Mouse (Mus musculus): ENCODE measurements at regions not wholly inside any gene's neighbourhood (a gene's known extent, or its start where the extent isn't known, plus 50 kb on each side); places are given as distances from the start of the nearest gene placed in this dataset.
A peak's percentile ranks its signal among the peaks of the same experiment; 100 is the strongest.

DNA sequence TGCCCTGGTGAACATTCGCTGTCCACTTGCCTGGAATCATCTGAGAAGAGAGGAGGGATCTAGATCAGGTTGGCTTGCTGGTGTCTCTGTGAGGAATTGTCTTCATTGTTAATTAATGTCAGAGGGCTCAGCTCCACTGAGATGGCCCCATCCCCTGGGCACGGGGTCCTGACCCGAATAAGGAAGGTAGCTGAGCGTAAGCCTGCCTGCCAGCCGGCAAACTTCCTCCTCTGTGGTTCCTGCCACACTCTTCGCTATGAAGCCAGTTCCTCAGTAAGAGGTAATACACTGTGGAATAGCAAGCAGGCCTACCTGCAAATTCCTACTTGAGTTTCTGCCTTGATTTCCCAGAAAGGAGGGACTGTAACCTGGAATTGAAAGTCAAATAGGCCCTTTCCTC is 87.3 kb upstream of the Smyd2 start:
- no peak for ATAC-seq
- 88% methylated on average over 6 of the region's 6 CpGs for WGBS
- no peak for DNase-seq (ENCODE audit: low spot score)

DNA sequence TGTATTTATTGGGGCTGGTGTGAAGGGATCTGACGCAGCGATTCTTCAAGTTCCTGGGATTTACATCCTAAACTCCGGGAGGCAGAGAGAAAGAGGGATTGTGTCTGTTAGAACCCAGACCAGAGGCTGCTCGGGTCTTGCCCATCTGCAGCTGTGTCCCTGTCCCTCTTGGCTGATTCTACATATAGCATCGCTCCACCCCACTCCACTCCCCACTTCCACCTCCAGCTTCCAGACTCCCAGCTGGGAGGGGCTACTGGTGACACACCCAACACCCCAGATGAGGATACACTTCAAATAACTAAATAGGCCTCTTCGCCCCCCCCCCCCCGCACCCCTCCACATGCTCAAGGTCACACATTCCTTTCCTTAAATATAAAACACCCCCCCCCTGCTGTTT is 85.1 kb upstream of the Smyd2 start:
- no peaks in the 10 kb centered on the region for H3K27me3 ChIP-seq (replicated peaks; ENCODE audit: control insufficient read depth, insufficient read depth, low read length)
- no peak overlapping the region for H3K27ac ChIP-seq (ENCODE audit: low read depth, low read length)
- H3K4me1 ChIP-seq (ENCODE audit: control insufficient read depth, insufficient read depth, low read length), result peaks cover 4% of the 10 kb centered on the region; the same call in 1 of the 2 replicates
- no peak overlapping the region for H3K4me3 ChIP-seq (ENCODE audit: low read depth, low read length)
- ATAC-seq (no peak), DNase-seq (ENCODE audit: low spot score) (no peak)
- no peaks in the 10 kb centered on the region for H3K36me3 ChIP-seq (ENCODE audit: control insufficient read depth, insufficient read depth, low read length)
- no peaks in the 10 kb centered on the region for H3K9me3 ChIP-seq (replicated peaks; ENCODE audit: control insufficient read depth, low read length)
- H3K9ac ChIP-seq (ENCODE audit: low read length), result no peak overlapping the region
- no peak overlapping the region for H3K4me2 ChIP-seq (ENCODE audit: low read length)
- 64% methylated on average over 7 of the region's 7 CpGs for WGBS

More for the DNA sequence above, 87.3 kb upstream of the Smyd2 start:
- Histone ChIP-seq H3K27me3 (replicated peaks; ENCODE audit: control insufficient read depth, insufficient read depth, low read length) (no peaks in the 10 kb centered on the region), H3K9me3 (replicated peaks; ENCODE audit: control insufficient read depth, low read length) (no peaks in the 10 kb centered on the region), H3K4me1 (ENCODE audit: control insufficient read depth, insufficient read depth, low read length) (peaks cover 4% of the 10 kb centered on the region; the same call in 1 of the 2 replicates), H3K9ac (ENCODE audit: low read length) (no peak overlapping the region), H3K27ac (ENCODE audit: low read depth, low read length) (no peak overlapping the region), H3K4me2 (ENCODE audit: low read length) (no peak overlapping the region), H3K36me3 (ENCODE audit: control insufficient read depth, insufficient read depth, low read length) (no peaks in the 10 kb centered on the region), H3K4me3 (ENCODE audit: low read depth, low read length) (no peak overlapping the region)

DNA sequence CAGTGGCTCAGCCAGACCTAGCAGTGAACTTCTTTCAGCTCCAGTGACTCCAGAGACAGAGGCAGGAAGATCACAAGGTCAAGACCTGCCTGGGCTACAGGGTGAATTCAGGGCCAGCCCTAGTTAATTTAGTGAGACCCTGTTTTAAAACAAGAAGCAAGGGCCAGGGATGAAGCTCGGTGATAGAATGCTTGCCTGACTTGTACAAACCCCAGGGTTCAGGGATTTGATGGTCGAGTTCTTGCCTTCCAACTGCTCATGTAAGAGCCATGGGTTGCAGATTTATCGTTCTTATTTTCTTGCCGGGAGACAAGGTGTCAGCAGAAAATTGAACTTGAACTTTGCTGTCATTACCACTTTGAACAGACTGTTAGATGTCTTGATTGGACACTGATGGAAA is 78.9 kb upstream of the Smyd2 start:
- Histone ChIP-seq H3K27me3 (replicated peaks; ENCODE audit: control insufficient read depth, insufficient read depth, low read length) (no peaks in the 10 kb centered on the region), H3K4me3 (ENCODE audit: low read depth, low read length) (no peak overlapping the region), H3K9ac (ENCODE audit: low read length) (no peak overlapping the region), H3K4me2 (ENCODE audit: low read length) (no peak overlapping the region), H3K36me3 (ENCODE audit: control insufficient read depth, insufficient read depth, low read length) (no peaks in the 10 kb centered on the region), H3K4me1 (ENCODE audit: control insufficient read depth, insufficient read depth, low read length) (no peaks in the 10 kb centered on the region), H3K27ac (ENCODE audit: low read depth, low read length) (no peak overlapping the region), H3K9me3 (replicated peaks; ENCODE audit: control insufficient read depth, low read length) (no peaks in the 10 kb centered on the region)
- ATAC-seq, result no peak
- 88% methylated on average over 4 of the region's 4 CpGs for WGBS
- no peak for DNase-seq (ENCODE audit: low spot score)

DNA sequence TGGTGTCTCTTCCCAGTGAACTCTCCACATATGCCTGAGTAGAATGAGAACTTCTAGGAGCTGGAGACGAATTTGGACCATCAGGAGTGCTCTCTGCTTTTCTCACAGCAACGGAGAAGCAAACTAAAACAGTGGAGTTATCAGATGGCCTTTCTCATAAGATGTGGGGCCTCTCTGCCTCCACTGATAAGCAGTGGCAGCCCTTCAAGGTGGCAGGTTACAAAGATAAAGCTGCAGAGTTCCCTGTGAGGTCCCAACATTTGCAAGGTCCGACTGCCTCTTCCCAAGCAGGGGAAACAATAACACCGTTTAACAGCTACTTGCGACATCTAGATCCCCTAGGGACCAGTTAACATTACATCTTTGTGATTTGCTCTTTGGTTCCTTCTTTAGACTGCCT is 71.5 kb upstream of the Smyd2 start:
- no peak for DNase-seq (ENCODE audit: low spot score)
- no peak overlapping the region for H3K9ac ChIP-seq (ENCODE audit: low read length)
- H3K27me3 ChIP-seq (replicated peaks; ENCODE audit: control insufficient read depth, insufficient read depth, low read length), result no peaks in the 10 kb centered on the region
- no peaks in the 10 kb centered on the region for H3K9me3 ChIP-seq (replicated peaks; ENCODE audit: control insufficient read depth, low read length)
- no peak overlapping the region for H3K4me3 ChIP-seq (ENCODE audit: low read depth, low read length)
- 65% methylated on average over 5 of the region's 5 CpGs for WGBS
- no peak overlapping the region for H3K4me2 ChIP-seq (ENCODE audit: low read length)
- no peaks in the 10 kb centered on the region for H3K4me1 ChIP-seq (ENCODE audit: control insufficient read depth, insufficient read depth, low read length)
- no peaks in the 10 kb centered on the region for H3K36me3 ChIP-seq (ENCODE audit: control insufficient read depth, insufficient read depth, low read length)
- no peak overlapping the region for H3K27ac ChIP-seq (ENCODE audit: low read depth, low read length)
- ATAC-seq, result no peak

DNA sequence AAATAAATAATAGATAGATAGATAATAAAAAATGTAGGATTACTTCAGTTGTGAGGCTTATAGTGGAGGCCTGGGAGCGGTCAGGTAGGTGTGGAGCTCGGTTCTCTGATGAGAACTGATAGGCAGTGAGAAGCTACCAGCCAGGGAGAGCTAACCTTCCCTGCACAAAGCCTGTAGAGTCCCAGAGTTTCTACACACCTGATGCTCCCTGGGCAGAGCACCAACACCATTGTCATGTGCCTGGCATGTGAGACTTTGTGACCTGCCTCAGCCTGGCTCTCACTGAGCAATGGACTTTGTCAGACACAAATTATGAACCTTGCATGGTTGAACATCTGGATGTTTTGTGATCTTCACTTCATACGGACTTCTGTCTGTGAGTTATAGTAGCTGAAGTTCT is 71.1 kb upstream of the Smyd2 start:
- ATAC-seq (no peak), DNase-seq (ENCODE audit: low spot score) (no peak)
- Histone ChIP-seq H3K4me2 (ENCODE audit: low read length) (no peak overlapping the region), H3K36me3 (ENCODE audit: control insufficient read depth, insufficient read depth, low read length) (no peaks in the 10 kb centered on the region), H3K9me3 (replicated peaks; ENCODE audit: control insufficient read depth, low read length) (no peaks in the 10 kb centered on the region), H3K27me3 (replicated peaks; ENCODE audit: control insufficient read depth, insufficient read depth, low read length) (no peaks in the 10 kb centered on the region), H3K27ac (ENCODE audit: low read depth, low read length) (no peak overlapping the region), H3K9ac (ENCODE audit: low read length) (no peak overlapping the region), H3K4me3 (ENCODE audit: low read depth, low read length) (no peak overlapping the region), H3K4me1 (ENCODE audit: control insufficient read depth, insufficient read depth, low read length) (no peaks in the 10 kb centered on the region)
- WGBS, result 97% methylated on average over 3 of the region's 3 CpGs

DNA sequence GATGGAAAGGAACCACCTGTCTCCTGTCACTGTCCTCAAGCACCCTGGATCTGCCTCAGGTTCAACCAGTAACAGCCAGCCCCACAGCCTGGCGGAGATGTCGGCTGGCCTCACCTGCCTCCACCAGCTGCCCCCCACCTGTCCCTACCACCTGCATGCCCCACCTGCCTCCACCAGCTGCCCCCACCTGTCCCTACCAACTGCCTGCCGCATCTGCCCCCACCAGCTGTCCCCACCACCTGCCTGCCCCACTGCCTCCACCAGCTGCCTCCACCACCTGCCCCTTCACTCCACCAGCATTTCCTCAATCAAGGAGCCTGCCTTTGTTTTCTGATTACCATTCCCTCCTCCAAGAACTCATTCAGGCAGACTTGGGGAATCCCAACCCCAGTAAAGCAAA is 68.9 kb upstream of the Smyd2 start:
- no peak overlapping the region for H3K4me3 ChIP-seq (ENCODE audit: low read depth, low read length)
- DNase-seq (ENCODE audit: low spot score) (no peak), ATAC-seq (peak; percentile 23; the same call in 1 of the 2 replicates)
- H3K36me3 ChIP-seq (ENCODE audit: control insufficient read depth, insufficient read depth, low read length), result no peaks in the 10 kb centered on the region
- no peak overlapping the region for H3K9ac ChIP-seq (ENCODE audit: low read length)
- no peaks in the 10 kb centered on the region for H3K27me3 ChIP-seq (replicated peaks; ENCODE audit: control insufficient read depth, insufficient read depth, low read length)
- H3K4me2 ChIP-seq (ENCODE audit: low read length), result no peak overlapping the region
- H3K9me3 ChIP-seq (replicated peaks; ENCODE audit: control insufficient read depth, low read length), result no peaks in the 10 kb centered on the region
- WGBS, result 92% methylated on average over 3 of the region's 3 CpGs
- H3K4me1 ChIP-seq (ENCODE audit: control insufficient read depth, insufficient read depth, low read length), result no peaks in the 10 kb centered on the region
- no peak overlapping the region for H3K27ac ChIP-seq (ENCODE audit: low read depth, low read length)

DNA sequence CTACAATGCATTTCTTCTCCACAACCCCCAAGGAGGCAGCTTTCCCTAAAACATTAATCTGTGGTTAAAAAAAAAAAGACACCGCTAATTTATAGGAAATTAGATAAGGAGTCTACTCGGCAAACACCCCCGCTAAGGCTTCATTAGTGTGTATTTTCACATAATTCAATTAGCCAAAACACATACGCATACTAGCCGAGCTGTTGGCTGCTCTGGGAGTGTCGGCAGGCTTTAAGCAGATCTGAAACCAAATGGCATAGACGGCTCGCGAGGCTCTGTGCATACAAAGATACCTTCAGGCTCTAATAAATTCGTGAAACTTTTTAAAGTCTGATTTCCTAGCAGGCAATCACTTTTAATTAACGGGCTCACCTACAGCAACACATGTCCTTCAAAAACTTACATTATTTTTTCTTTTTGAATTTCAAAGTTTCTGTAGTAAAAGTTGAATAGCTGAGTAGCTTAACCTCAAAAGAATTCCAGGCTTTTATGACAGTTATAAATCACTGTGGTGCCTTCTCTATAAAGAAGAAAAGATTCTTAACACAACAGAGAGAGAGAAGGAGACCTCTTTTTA is 68.0 kb upstream of the Smyd2 start:
- WGBS, result 12% methylated on average over 11 of the region's 11 CpGs
- no peak overlapping the region for H3K4me2 ChIP-seq (ENCODE audit: low read length)
- H3K27me3 ChIP-seq (replicated peaks; ENCODE audit: control insufficient read depth, insufficient read depth, low read length), result no peaks in the 10 kb centered on the region
- H3K9ac ChIP-seq (ENCODE audit: low read length), result no peak overlapping the region
- no peaks in the 10 kb centered on the region for H3K4me1 ChIP-seq (ENCODE audit: control insufficient read depth, insufficient read depth, low read length)
- no peaks in the 10 kb centered on the region for H3K36me3 ChIP-seq (ENCODE audit: control insufficient read depth, insufficient read depth, low read length)
- DNase-seq (ENCODE audit: low spot score) (peak; percentile 64), ATAC-seq (no peak)
- H3K27ac ChIP-seq (ENCODE audit: low read depth, low read length), result no peak overlapping the region
- no peak overlapping the region for H3K4me3 ChIP-seq (ENCODE audit: low read depth, low read length)
- no peaks in the 10 kb centered on the region for H3K9me3 ChIP-seq (replicated peaks; ENCODE audit: control insufficient read depth, low read length)

DNA sequence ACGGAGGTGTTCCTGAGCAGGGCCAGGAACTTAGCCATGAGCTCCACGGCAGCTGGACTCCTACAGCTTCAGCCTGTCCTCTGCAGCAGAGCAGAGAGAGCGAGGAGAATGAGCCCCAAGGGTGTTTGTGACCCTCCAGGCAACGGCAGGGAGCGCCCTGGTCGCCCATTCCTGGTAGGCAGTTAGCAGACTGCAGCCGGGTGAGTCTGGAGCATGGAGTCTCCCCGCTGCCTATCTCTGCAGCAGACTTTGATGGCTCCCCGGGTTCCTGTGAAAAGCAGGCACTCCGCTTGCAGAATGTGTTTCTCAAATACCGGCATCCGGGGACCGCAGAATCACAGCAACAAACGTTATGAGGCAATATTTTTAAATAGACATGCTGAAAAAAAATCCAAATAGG is 67.2 kb upstream of the Smyd2 start:
- Histone ChIP-seq H3K27ac (ENCODE audit: low read depth, low read length) (no peak overlapping the region), H3K4me3 (ENCODE audit: low read depth, low read length) (no peak overlapping the region), H3K4me1 (ENCODE audit: control insufficient read depth, insufficient read depth, low read length) (no peaks in the 10 kb centered on the region), H3K9me3 (replicated peaks; ENCODE audit: control insufficient read depth, low read length) (no peaks in the 10 kb centered on the region), H3K27me3 (replicated peaks; ENCODE audit: control insufficient read depth, insufficient read depth, low read length) (no peaks in the 10 kb centered on the region), H3K36me3 (ENCODE audit: control insufficient read depth, insufficient read depth, low read length) (no peaks in the 10 kb centered on the region), H3K4me2 (ENCODE audit: low read length) (no peak overlapping the region), H3K9ac (ENCODE audit: low read length) (no peak overlapping the region)
- 56% methylated on average over 14 of the region's 14 CpGs for WGBS
- DNase-seq (ENCODE audit: low spot score), result peak; percentile 16
- ATAC-seq, result no peak

DNA sequence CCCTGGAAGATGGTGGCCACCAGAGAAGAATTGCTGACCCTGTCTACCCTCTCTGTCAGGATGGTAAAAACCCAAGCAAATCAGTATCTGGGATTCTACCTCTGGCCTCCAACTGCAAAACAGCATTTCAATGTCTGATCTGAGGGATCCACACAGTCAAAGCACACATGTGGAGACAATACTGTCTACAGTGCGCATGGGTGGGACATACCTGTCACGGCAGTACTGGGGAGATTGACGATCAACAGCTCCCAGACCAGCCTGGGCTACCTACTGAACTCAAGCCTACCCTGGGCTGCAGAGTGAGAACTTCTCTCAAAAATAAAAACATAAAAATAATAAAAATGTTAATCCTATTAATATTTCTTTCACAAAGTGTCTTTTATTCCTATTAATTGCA is 66.7 kb upstream of the Smyd2 start:
- no peak overlapping the region for H3K27ac ChIP-seq (ENCODE audit: low read depth, low read length)
- no peak overlapping the region for H3K4me2 ChIP-seq (ENCODE audit: low read length)
- no peaks in the 10 kb centered on the region for H3K36me3 ChIP-seq (ENCODE audit: control insufficient read depth, insufficient read depth, low read length)
- DNase-seq (ENCODE audit: low spot score), result no peak
- no peak overlapping the region for H3K4me3 ChIP-seq (ENCODE audit: low read depth, low read length)
- no peak overlapping the region for H3K9ac ChIP-seq (ENCODE audit: low read length)
- ATAC-seq, result no peak
- no peaks in the 10 kb centered on the region for H3K4me1 ChIP-seq (ENCODE audit: control insufficient read depth, insufficient read depth, low read length)
- WGBS, result 95% methylated on average over 3 of the region's 3 CpGs
- no peaks in the 10 kb centered on the region for H3K9me3 ChIP-seq (replicated peaks; ENCODE audit: control insufficient read depth, low read length)
- H3K27me3 ChIP-seq (replicated peaks; ENCODE audit: control insufficient read depth, insufficient read depth, low read length), result no peaks in the 10 kb centered on the region
